Mouse (Mus musculus): Measurements from ENCODE around the gene Ctsa.

DNA sequence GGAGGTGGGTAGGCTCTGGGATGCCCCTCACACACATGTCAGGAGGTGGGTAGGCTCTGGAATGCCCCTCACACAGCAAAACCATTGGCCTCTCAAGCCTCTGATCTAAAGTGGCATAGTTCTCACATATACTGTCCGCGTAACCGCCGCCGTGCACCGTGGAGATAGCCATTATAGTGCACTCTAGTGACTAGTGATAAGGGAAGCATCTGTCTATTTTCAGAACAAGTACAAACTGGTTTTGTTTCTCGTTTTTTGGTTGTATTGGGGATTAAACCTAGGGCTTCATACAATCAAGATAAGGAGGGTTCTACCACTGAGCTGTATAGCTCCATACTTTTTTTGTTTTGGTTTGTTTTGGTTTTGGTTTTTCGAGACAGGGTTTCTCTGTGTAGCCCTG, 16.9 kb upstream of the Ctsa start:
- no peak for TF ChIP-seq CTCF (conservative IDR thresholded peaks at IDR 0.05; ENCODE audit: low read length)
- TF ChIP-seq NANOG (IDR thresholded peaks at IDR 0.05; ENCODE audit: borderline replicate concordance, low read length) = no peak

Measured in E14TG2a.4 (cell line).